Mouse (Mus musculus) adrenal gland, postnatal 10 days (tissue): ENCODE results near the gene Ints3. TPM values are rescaled to one million over a fixed set of nuclear protein-coding genes. Genes with fewer than 3 reads are reported as not detected.

Source experiments
- DNase-seq: peaks from one replicate; pipeline ENCODE4 v3.0.0; 2021; ENCODE audit warnings: mixed read lengths
- total RNA-seq, 2 experiments: library from RNA; stranded (reverse); gene quantifications; 2 replicates each; pipeline ENCODE4 v1.2.3; 2021

The Ints3 gene
- total RNA-seq, 2 experiments from 2014 or later = 46.8 to 51.6 TPM

DNA sequence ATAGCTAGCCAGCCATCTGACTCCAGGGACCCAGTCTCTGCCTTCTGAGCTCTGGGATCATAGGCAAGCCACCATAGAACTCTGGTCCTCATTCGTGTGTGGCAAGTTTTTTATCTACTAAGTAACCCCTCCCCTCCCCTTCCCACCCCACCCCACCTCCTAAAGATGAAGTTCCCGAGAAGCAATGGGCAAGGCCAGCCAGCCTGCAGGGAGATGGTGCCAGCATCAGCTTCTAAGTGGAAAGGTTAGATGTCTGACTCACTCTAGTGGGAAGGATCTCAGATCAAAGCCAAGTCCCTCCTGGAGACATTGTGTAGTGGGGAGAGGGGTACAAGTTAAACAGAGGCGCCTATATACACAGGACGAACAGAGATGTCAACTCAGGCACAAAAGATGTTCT is 42.4 kb downstream of the Ints3 start:
- peak; percentile 51 for DNase-seq

DNA sequence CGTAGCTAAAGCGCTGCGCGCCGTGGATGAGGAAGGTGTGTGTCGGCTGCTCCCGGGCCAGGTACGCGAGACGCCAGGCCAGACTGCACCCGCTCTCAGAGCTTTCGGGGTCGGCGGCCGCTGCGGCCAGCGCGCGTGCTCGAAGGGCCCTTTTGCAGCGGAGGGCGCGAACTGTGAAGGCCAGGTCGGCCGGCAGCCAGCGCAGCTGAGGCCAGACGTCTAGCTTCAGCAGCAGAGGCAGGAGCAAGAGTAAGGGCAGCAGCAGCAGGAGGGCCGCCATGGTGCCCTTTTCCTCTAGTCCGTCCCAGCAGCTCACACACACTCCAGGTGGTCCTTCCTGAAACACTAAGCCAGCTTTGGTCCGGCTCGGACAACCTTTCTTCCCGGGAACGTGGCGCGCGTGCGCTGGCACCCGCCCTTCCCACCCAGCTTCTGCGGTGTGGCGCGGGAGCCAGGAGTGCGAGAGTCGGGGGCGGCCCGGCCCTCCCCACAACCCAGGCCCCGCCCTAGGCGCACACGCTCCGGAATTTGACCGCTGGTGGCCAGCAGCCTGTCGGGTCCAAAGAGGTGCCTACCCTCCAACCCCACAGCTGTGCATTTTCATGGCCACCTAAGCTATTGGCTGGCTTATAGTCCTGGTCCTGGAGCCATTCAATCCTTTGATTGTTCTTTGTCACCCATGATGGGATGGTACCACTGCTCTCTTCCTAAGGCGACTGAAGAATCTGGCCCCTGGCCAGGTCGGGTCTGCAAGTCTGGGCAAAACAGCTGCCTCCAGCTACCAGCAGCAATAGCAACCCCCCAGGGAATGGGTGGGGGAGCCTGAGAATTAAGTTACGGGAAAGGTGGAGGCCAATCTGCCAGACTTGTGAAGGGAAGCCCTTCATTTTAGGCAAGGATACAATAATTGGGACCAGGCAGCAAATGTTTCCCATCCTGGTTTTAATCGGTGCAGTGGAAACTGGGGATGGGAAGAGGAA is 43.6 kb downstream of the Ints3 start, which contains the start of gene Slc27a3:
TSS of gene Slc27a3 (minus strand) at position 428 of the 980 bp plus-strand sequence.
- peak; percentile 81 for DNase-seq

DNA sequence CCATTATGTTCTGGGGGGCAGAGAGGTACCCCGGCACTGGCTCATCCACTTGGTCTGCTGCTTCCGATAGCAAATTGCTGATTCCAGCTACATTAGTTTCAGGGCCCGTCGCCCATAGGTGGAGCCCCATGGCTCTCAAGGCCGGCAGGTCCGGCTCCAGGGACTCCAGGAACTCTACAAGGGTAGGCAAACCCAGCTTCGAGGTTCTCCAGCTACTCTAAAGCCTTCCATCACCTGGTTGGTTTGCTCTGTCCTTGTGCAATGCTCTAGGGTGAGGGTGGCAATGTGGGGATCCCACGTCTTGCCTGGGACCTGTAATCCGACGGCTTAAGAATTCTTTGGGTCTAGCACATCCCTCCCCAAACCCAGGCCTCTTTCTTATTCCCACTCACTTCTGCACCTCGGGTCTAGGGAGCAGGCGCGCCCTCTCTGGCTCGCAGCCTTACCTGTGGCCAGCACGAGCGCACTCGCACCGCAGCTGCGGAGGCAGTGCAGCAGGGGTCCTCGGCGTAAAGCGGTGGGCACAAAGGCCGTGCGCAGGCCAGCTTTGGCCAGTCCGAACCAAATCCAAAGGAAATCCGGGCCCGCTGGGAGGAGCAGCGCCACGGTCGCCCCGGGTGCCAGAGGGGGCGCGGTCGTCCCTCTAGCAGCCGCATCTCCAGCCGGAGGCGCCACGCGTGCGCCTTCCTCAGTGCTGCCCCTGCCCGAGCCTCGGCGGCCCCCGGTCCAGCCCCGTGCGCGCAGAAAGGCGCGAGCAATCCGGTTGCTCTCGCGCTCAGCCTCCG is 44.5 kb downstream of the Ints3 start:
- peak; percentile 72 for DNase-seq

DNA sequence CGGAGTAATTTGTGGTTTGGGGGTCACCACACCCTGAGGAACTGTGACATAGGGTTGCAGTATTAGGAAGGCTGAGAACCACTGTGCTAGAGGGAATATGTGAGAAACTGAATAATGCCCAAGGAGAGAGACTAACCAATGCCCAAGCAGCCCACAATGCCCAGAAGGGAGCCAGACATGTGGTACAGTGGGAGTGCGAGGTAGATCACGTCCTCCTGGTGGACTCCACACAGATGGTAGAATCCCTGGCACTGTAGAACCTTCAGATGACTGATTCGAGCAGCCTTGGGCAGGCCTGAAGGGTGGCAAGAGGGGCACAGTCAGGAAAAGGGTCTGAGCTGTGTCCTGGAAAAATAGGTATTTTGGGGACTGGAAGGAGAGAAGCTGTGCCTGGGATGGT is 45.2 kb downstream of the Ints3 start:
- DNase-seq = no peak

DNA sequence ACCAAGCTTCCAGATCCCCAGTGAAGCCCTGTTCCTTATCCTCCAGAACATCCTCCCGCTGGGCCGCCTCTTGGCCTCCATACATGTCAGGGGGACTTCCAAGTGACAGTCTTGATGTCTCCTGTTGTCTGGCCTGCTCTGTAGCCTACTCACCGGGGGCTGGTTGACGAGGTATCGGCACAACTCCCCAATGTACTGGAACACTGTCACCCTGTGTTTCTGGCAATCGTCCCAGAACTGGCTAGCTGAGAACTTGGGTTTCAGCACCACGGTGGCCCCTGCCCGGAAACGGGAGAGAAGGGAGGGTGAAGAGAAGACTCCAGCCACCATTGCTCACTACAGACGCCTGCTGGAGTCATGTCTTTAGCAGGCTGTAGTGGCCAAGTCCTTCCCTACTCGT is 45.9 kb downstream of the Ints3 start:
- DNase-seq = peak; percentile 75

DNA sequence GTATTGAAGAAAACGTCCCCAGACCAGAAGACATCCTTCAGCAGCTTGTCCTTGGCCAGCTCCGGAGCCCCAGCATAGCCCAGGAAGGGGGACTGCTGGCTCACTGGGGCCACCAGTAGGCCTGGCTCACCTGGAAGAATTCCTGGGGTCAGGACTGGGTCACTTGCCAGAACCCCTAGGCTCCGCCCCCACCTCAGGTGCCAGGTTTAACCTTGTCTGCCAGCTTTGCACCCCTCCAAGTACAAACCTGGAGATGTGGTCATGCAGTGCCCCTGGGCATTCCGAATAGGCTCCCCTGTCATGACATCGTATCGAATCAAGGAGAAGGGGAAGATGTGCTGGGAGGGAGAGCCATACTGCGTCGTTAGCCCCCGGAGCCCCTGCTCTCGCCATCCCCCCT is 46.6 kb downstream of the Ints3 start:
- no peak for DNase-seq

DNA sequence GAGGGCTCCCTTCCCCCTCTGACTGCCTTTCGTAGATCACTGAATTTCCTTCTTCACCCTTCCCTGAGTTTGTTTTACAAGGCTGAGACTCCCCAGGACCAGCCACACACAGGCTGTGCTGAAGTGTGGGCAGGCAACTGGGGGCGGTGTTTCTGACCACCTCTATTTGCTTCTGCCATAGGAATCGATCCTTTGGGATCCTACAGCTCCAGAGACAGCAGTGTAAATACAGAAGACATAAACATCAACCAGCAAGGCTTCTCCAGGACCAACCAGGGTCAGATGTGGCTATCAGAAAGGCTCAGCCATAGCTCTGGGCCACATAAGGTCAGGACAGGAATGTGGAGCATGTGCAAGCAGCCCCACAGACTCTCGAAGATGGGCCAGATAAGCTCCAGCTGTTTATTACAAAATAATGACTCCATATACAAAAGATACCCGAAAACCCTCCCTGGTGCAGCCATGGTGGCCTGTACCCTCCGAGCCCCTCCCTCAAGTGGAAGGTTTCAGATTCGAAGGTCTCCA is 48.5 kb downstream of the Ints3 start:
- no peak for DNase-seq

DNA sequence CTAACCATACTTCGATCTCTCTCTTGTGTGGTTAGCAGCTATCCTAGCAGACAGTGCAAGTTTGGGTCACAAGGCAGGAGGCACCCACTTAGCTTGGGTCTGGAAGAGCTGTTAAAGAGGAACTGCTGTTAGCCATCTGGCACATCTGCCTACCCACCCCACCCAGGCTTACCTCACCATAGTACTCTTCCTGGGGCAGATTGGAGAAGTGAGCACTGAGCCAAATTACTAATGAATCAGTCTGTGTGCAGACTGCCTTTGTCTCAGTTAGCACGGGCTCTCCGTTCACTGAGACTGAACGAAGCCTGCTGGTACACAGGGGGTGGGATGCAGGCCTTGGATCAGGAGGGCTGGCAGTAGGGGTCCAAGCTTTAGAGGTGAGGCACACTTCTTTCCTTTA is 49.7 kb downstream of the Ints3 start:
- no peak for DNase-seq

DNA sequence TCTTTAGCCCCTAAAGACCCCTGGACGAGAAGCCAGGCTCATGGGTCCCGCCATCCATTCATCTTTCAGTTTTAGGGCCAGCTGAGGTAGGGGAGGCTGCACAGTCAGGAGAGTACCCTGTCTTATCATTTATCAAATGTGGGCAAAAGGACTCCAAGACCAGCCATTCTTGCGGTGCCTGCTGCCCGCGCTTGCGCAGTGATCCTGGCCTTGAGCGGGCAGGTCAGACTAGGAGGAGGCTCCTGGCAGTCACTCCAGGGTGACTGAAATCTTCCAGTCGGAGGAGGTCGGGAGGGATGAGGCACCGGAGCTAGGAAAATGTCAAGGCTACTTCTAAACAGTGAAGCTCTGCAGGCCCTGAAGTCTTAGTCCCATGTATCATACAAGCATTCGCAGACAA is 51.7 kb downstream of the Ints3 start:
- peak; percentile 82 for DNase-seq

DNA sequence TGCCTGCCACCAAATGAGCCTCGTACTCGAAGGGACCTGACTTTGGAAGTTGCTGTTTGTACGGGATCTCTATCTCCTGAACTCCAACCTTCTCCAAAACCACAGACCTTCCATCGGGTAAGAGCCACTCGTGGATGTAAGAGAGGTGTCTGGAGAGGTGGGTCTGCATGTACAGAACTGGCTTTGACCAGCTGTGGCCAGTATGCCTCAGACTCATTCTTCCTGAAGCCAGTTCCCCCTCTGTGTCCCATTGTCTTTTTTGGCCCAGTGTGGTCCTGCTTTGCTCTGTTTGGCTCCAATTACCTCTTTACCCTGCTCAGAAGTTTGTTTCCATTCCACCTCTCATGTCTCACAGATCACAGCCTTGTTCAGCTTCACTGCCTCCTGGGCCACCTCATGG is 54.9 kb downstream of the Ints3 start:
- DNase-seq = no peak

DNA sequence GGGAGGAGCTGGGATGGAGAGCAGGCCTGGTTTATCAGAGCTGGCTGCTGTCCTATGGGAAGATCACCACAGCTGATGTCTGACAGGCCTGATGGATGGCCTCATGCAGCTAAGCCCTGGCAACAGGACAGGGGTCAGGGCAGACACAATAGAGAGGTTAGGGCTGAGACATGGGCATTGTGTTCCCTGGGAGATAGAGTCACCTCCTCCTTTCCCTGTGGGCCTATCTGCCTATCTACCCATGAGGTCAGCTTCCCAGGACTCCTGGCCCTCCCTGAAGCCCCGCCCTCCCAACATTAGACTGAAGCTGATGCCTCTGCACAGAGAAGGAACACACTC is 57.2 kb downstream of the Ints3 start:
- DNase-seq = no peak

DNA sequence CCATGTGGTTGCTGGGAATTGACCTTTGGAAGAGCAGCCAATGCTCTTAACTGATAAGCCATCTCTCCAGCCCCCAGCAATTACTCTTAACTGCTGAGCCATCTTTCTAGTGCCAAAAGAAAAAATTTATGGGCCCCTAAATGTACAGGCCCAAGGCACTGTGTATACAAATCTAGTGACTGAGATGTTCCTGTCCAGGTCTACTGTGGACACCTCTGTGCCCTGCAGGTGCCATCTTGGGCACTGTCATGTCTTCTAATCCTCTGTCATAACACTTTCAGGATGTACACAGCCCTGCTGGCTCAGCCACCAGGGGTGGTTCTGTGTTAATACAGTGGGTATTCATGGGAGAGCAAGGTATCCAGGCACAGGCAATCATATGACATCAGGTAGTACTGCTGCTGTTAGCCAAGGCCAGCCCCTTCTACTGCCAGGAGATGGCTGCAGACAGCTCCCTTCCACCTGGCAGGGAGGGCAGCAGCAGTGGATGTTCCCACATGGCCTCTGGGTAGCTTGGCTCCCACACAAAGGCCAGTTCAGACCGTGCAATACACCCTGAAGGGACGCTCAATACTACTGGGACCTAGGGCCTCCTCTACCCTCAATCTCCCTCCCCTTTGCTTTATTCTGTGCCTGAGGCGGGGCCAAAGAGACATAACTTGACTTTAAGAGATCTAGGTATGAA is 57.7 kb downstream of the Ints3 start:
- DNase-seq = no peak

DNA sequence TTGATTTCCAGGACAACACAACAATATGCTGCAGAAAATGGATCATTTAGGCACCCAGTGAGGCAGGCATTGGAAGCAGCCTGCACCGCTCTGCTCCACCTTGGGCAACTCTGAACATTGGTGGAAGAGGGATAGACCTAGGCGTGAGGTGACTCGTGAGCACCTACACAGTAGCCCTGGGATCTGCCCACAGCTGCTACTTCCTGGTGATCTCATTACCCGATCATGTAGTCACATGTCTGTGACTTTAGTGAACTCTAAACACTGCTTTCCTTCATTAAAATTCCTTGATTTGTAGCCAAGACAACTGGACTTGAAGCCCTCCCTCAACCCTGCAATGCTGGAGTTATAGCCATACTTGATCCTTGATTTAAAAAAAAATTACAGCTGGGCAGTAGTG is 59.1 kb downstream of the Ints3 start:
- DNase-seq = no peak

DNA sequence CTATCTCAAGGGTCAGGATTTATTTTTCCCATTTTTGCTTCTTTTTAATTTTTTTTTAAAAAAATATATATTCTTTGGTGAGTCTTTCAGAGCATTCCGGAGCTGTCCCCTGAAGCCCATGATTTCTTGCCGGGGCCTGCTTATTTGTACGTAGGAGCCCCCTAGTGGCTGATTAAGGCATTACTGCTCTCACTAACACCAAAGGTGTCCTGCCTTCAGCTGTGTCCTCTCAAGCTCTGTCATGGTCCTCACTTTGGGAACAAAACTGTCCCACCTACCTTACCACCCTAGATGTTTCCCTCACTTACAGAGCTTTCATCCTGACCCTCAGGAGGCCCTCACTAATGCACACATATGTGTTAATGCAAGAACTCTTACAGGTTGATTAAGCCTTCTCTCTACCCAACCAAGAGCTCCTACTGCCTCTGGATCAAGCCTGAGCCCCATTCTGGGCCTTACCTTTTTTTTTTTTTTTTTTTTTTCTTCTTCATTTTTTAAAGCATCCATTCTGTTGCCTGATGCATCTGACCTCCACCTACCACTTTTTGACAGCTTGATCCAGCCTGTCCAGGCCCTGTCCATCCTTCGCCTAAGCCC is 59.9 kb downstream of the Ints3 start:
- peak; percentile 88 for DNase-seq

DNA sequence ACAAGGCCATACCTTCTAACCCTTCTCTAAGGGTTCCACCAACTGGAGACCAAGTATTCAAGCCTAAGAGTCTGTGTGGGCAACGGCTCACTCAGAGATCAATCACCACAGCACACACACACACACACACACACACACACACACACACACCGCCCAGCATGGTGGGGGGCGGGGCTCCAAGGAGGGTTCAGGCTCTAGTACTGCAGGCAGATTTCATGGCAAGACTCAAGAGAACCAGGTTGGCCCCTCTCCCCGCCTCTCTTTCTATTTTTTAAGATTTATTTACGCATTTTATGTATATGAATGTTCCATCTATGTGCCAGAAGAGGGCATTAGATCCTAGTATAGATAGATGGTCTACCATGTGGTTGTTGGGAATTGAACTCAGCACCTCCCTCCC is 60.6 kb downstream of the Ints3 start:
- DNase-seq = no peak

DNA sequence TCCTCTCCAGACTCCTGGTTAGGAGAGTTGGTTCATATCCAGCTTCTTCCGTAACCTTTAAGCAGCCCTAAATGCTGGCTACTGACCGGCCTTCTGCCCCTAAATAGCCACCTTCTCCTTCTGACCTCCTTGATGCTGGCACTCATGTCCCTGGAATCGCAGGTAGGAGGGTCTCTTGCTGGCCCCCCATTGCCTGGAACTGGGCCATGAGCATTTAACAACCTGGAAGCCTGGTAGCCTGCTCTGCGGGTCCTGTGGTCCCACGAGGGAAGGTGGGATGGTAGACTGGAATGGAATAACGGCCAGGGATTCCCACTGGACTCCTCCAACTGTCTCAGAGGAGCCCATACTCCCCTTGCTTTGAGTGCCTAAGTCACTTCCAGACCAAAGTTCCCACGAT is 61.6 kb downstream of the Ints3 start:
- no peak for DNase-seq

DNA sequence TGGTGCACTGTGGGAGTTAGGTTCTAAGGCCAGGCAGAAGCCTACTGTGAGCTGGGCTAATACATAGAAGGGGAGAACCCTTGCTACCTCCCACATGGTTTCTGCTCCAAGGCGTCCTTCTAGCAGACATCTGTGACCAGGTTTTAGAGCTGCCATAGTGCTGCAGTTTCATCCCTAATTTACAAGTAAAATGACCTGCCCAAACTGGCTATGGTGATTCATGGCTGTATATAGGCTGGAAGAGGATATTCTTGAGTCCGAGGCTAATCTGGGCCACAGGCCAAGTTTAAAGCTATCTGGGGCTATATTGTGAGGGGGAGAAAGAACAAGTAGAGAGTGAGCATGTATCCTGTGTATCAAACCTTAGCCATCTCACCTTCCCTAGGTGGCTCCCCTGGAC is 64.4 kb downstream of the Ints3 start:
- no peak for DNase-seq

DNA sequence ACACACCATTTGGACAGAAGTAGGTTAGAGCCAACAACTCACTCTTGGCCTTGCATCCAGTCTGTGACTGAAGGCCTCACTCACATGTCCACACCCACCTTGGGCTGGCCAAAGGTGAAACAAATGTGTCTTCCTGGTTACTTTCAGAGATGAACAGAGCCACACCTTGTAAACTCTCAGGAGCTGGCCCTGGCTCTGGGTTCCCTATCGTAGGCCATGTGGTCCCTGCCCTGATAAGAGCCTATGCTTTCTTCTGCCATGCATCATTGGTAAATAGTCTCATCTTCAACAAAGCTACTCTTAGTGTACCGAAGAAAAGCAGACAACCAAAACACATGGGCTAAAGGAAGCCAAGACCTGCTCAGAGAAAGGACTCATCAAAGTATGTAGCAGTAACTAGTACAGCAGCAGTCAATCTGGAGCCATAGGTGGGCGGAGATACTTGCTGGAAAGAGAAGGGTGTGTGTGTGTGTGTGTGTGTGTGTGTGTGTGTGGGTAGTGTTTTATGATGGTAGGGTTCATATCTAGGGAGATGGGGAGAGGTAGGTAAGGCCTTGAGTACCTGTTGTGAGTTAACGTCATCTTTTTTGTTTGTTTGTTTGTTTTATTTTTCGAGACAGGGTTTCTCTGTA is 66.3 kb downstream of the Ints3 start:
- DNase-seq = no peak

DNA sequence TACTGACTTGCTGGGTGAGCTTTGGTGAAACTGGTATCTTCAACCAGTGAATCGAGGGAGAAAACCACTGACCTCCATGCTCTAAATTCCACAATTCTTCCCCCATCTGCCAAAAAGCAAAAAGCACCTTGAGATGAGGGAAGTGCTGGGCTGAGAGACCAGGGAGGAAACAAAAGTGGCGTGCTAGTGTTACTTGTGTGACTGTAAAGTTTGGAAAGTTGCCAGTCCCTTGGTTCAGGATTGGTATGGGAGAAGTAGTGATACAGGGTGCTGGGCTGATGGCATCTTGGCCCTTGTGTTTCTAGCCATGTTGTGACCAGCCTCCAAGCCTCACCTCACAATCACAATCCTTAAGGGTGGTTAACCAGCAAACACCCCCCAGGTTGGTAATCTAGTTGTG is 71.1 kb downstream of the Ints3 start:
- DNase-seq = no peak

DNA sequence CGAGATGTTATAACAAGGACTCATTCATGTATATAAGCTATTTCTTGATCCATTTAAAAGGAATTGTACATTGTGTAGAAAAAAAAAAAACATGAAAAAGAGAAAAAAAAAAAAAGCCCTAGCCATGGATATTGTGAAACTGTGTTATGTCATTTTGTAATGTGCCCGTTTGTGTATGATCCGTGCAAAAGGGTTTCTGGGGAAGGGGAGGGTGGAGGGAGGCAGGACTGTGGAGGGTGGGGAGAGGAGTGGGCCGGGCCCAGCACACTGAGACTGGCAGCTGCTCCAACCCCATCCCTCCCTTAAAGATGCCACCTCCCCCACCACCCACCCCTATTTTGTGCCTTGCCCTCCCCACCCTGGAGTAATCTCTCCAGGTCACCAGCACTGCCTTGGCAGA is 71.9 kb downstream of the Ints3 start:
- no peak for DNase-seq

DNA sequence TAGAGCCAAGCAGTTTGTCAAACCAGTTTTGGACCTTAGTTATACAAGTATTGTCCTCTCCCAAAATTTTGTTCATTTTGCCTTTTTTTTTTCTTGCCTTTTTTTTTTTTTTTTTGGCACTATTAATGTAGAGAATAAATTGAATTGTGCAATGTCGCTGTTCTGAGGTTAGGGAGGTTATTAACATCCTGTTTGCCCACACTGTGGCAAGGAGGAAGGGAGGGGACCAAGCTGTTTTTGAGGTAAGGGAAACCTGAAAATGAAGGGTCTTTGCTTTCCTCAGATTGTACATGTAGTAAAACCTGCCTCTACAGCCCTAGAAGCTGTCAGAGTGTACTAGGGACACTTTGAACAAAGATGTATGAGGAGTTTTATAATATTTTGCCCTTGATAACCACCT is 74.2 kb downstream of the Ints3 start:
- no peak for DNase-seq

DNA sequence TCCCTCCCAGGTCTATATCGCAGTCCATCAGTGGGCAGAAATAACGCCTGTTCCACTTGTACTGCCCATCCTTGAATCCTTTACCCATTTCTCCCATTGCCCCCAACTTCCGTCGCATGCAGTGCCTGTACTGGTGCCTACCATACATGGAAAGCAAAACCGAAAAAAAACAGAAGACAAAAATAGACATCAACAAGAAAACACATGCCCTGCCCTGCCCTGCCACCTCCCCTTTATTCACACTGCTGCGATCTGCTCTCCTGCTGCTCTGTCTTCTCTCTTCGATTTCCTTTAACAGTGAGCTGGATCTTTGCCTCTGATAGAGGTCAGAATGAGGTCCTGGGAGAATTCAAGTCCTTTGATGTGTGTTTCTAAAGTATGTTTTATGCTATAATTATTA is 75.5 kb downstream of the Ints3 start:
- no peak for DNase-seq
